Mouse (Mus musculus): ENCODE measurements at regions not wholly inside any gene's neighbourhood (a gene's known extent, or its start where the extent isn't known, plus 50 kb on each side); places are given as distances from the start of the nearest gene placed in this dataset.

- WGBS: 84% methylated on average over 5 of the region's 5 CpGs
- no peaks in the 10 kb centered on the region for H3K4me1 ChIP-seq (ENCODE audit: control insufficient read depth, insufficient read depth, low read length)
- no peak for TF ChIP-seq POLR2A (IDR thresholded peaks at IDR 0.05; ENCODE audit: borderline replicate concordance, control insufficient read depth, low read depth, low read length)
- TF ChIP-seq CTCF (IDR thresholded peaks at IDR 0.05; ENCODE audit: control insufficient read depth, insufficient read depth, low read length): no peak
These were observed 148.4 kb upstream of the Kbtbd8 start for GRCm38 (mm10) chr6:94968683-94969082.

GRCm38 (mm10) chr6:94966962-94967361 lies 150.1 kb upstream of the Kbtbd8 start:
- Histone ChIP-seq H3K4me3 (replicated peaks; ENCODE audit: control insufficient read depth, low read depth, low read length) (no peak overlapping the region), H3K4me1 (ENCODE audit: control insufficient read depth, insufficient read depth, low read length) (0 out of 2 replicates have a peak, but pooled peaks cover 2% of the 10 kb centered on the region), H3K27ac (ENCODE audit: control insufficient read depth, insufficient read depth, low read depth, low read length, poor library complexity) (no peak overlapping the region)
- 3% methylated on average over 3 of the region's 3 CpGs for WGBS
- TF ChIP-seq CTCF (IDR thresholded peaks at IDR 0.05; ENCODE audit: control insufficient read depth, insufficient read depth, low read length): no peak
- TF ChIP-seq POLR2A (IDR thresholded peaks at IDR 0.05; ENCODE audit: borderline replicate concordance, control insufficient read depth, low read depth, low read length): no peak

More at GRCm38 (mm10) chr6:94968683-94969082, 148.4 kb upstream of the Kbtbd8 start:
- no peak overlapping the region for H3K27ac ChIP-seq (ENCODE audit: control insufficient read depth, insufficient read depth, low read depth, low read length, poor library complexity)
- H3K4me3 ChIP-seq (replicated peaks; ENCODE audit: control insufficient read depth, low read depth, low read length): no peak overlapping the region

GRCm38 (mm10) chr6:94963204-94963603 lies 153.8 kb upstream of the Kbtbd8 start:
- no peak for TF ChIP-seq POLR2A (IDR thresholded peaks at IDR 0.05; ENCODE audit: borderline replicate concordance, control insufficient read depth, low read depth, low read length)
- no peak for TF ChIP-seq CTCF (IDR thresholded peaks at IDR 0.05; ENCODE audit: control insufficient read depth, insufficient read depth, low read length)
- Histone ChIP-seq H3K4me1 (ENCODE audit: control insufficient read depth, insufficient read depth, low read length) (0 out of 2 replicates have a peak, but pooled peaks cover 2% of the 10 kb centered on the region), H3K4me3 (replicated peaks; ENCODE audit: control insufficient read depth, low read depth, low read length) (no peak overlapping the region), H3K27ac (ENCODE audit: control insufficient read depth, insufficient read depth, low read depth, low read length, poor library complexity) (no peak overlapping the region; the same call in 1 of the 2 replicates)
- WGBS: 78% methylated on average over 4 of the region's 4 CpGs

GRCm38 (mm10) chr6:94962411-94963087 lies 154.5 kb upstream of the Kbtbd8 start:
- Histone ChIP-seq H3K4me1 (ENCODE audit: control insufficient read depth, insufficient read depth, low read length) (peaks cover 2% of the 10 kb centered on the region; the same call in 1 of the 2 replicates), H3K27ac (ENCODE audit: control insufficient read depth, insufficient read depth, low read depth, low read length, poor library complexity) (no peak overlapping the region; the same call in 1 of the 2 replicates), H3K4me3 (replicated peaks; ENCODE audit: control insufficient read depth, low read depth, low read length) (no peak overlapping the region)
- TF ChIP-seq CTCF (IDR thresholded peaks at IDR 0.05; ENCODE audit: control insufficient read depth, insufficient read depth, low read length): no peak
- no peak for TF ChIP-seq POLR2A (IDR thresholded peaks at IDR 0.05; ENCODE audit: borderline replicate concordance, control insufficient read depth, low read depth, low read length)
- 57% methylated on average over 7 of the region's 7 CpGs for WGBS

GRCm38 (mm10) chr6:94961821-94962220 lies 155.2 kb upstream of the Kbtbd8 start:
- Histone ChIP-seq H3K4me3 (replicated peaks; ENCODE audit: control insufficient read depth, low read depth, low read length) (no peak overlapping the region), H3K27ac (ENCODE audit: control insufficient read depth, insufficient read depth, low read depth, low read length, poor library complexity) (no peak overlapping the region), H3K4me1 (ENCODE audit: control insufficient read depth, insufficient read depth, low read length) (peaks cover 2% of the 10 kb centered on the region; the same call in 1 of the 2 replicates)
- no peak for TF ChIP-seq CTCF (IDR thresholded peaks at IDR 0.05; ENCODE audit: control insufficient read depth, insufficient read depth, low read length)
- no peak for TF ChIP-seq POLR2A (IDR thresholded peaks at IDR 0.05; ENCODE audit: borderline replicate concordance, control insufficient read depth, low read depth, low read length)
- WGBS: 7% methylated on average over 1 of the region's 1 CpGs

GRCm38 (mm10) chr6:94957990-94958389 lies 159.1 kb upstream of the Kbtbd8 start:
- Histone ChIP-seq H3K4me1 (ENCODE audit: control insufficient read depth, insufficient read depth, low read length) (peaks cover 2% of the 10 kb centered on the region; the same call in 1 of the 2 replicates), H3K4me3 (replicated peaks; ENCODE audit: control insufficient read depth, low read depth, low read length) (no peak overlapping the region), H3K27ac (ENCODE audit: control insufficient read depth, insufficient read depth, low read depth, low read length, poor library complexity) (no peak overlapping the region)
- WGBS: 67% methylated on average over 6 of the region's 6 CpGs
- TF ChIP-seq POLR2A (IDR thresholded peaks at IDR 0.05; ENCODE audit: borderline replicate concordance, control insufficient read depth, low read depth, low read length): no peak

GRCm38 (mm10) chr6:94957172-94957668 lies 159.8 kb upstream of the Kbtbd8 start:
- no peak overlapping the region for H3K4me3 ChIP-seq (replicated peaks; ENCODE audit: control insufficient read depth, low read depth, low read length)
- TF ChIP-seq CTCF (IDR thresholded peaks at IDR 0.05; ENCODE audit: control insufficient read depth, insufficient read depth, low read length): no peak
- TF ChIP-seq POLR2A (IDR thresholded peaks at IDR 0.05; ENCODE audit: borderline replicate concordance, control insufficient read depth, low read depth, low read length): no peak
- H3K4me1 ChIP-seq (ENCODE audit: control insufficient read depth, insufficient read depth, low read length): peaks cover under 1% of the 10 kb centered on the region; the same call in 1 of the 2 replicates
- 44% methylated on average over 6 of the region's 6 CpGs for WGBS
- no peak overlapping the region for H3K27ac ChIP-seq (ENCODE audit: control insufficient read depth, insufficient read depth, low read depth, low read length, poor library complexity)

- 63% methylated on average over 2 of the region's 2 CpGs for WGBS
- no peak overlapping the region for H3K4me3 ChIP-seq (replicated peaks; ENCODE audit: control insufficient read depth, low read depth, low read length)
- TF ChIP-seq POLR2A (IDR thresholded peaks at IDR 0.05; ENCODE audit: borderline replicate concordance, control insufficient read depth, low read depth, low read length): no peak
- no peak for TF ChIP-seq CTCF (IDR thresholded peaks at IDR 0.05; ENCODE audit: control insufficient read depth, insufficient read depth, low read length)
- H3K4me1 ChIP-seq (ENCODE audit: control insufficient read depth, insufficient read depth, low read length): no peaks in the 10 kb centered on the region; the same call in 1 of the 2 replicates
- H3K27ac ChIP-seq (ENCODE audit: control insufficient read depth, insufficient read depth, low read depth, low read length, poor library complexity): no peak overlapping the region
These were observed 162.5 kb upstream of the Kbtbd8 start for GRCm38 (mm10) chr6:94954580-94954979.

All from bone marrow, adult 2 months (tissue).